Comparison of ENCODE assay signal across 17 mouse cellular contexts in genomic region chr2:118601599-118602263, GRCm38 (mm10). TPM values are rescaled to one million over a fixed set of nuclear protein-coding genes. Genes with fewer than 3 reads are reported as not detected.
A peak's percentile ranks its signal among the peaks of the same experiment; 100 is the strongest.
DNase-seq lines count a peak whose midpoint lies in the region; ATAC-seq and TF ChIP-seq lines count a peak whose summit lies in the region.
"Had no signal": no experiment of that assay in that cellular context is flagged by ENCODE, and none has a peak within 500 bp of the region (broad histone marks: within the 10 kb centered on the region; RNA-seq: fewer than 3 reads in every experiment).

No protein-coding gene starts in this region.

- H3K36me3 ChIP-seq in heart, embryonic 16.5 days (ENCODE audit: control insufficient read depth, insufficient read depth) = peaks cover 29% of the 10 kb centered on the region
- H3K36me3 ChIP-seq in midbrain, embryonic 13.5 days = peaks cover 18% of the 10 kb centered on the region
- H3K36me3 ChIP-seq in midbrain, postnatal 0 days (ENCODE audit: insufficient read depth, low read length) = no peaks in the 10 kb centered on the region
- H3K36me3 ChIP-seq: neural tube, embryonic 15.5 days had no signal

- 54% methylated on average over 18 of the region's 18 CpGs for WGBS in heart, embryonic 16.5 days
- WGBS in midbrain, embryonic 13.5 days = 89% methylated on average over 18 of the region's 18 CpGs
- WGBS in midbrain, postnatal 0 days = 90% methylated on average over 18 of the region's 18 CpGs

- no peaks in the 10 kb centered on the region for H3K9me3 ChIP-seq in heart, embryonic 16.5 days (replicated peaks; ENCODE audit: control insufficient read depth, low read length)
- H3K9me3 ChIP-seq in midbrain, embryonic 13.5 days = no peaks in the 10 kb centered on the region
- no peaks in the 10 kb centered on the region for H3K9me3 ChIP-seq in midbrain, postnatal 0 days (ENCODE audit: low read length)
- H3K9me3 ChIP-seq: hindbrain, embryonic 13.5 days; intestine, embryonic 15.5 days; kidney, embryonic 15.5 days; megakaryocyte, embryonic 14.5 days; neural tube, embryonic 15.5 days had no signal

- ATAC-seq in CD4-positive, CD25-positive, alpha-beta regulatory T cell, adult 4 months = no peak
- ATAC-seq in heart, embryonic 16.5 days (replicated peaks; ENCODE audit: extremely low read depth, insufficient read depth, low FRiP score) = no peak
- ATAC-seq in midbrain, embryonic 13.5 days = no peak
- ATAC-seq in midbrain, postnatal 0 days (ENCODE audit: low FRiP score) = no peak
- ATAC-seq: intestine, embryonic 15.5 days had no signal

- no peak overlapping the region for H3K27ac ChIP-seq in heart, embryonic 16.5 days (ENCODE audit: low read length)
- H3K27ac ChIP-seq in midbrain, embryonic 13.5 days = no peak overlapping the region
- no peak overlapping the region for H3K27ac ChIP-seq in midbrain, postnatal 0 days (ENCODE audit: low read depth, low read length)
- H3K27ac ChIP-seq: embryonic facial prominence, embryonic 10.5 days; hindbrain, embryonic 13.5 days; intestine, embryonic 15.5 days; kidney, embryonic 15.5 days; limb, embryonic 12.5 days; neural tube, embryonic 15.5 days had no signal

- peaks cover 32% of the 10 kb centered on the region for H3K4me1 ChIP-seq in heart, embryonic 16.5 days (ENCODE audit: control insufficient read depth, insufficient read depth, low read length)
- H3K4me1 ChIP-seq in midbrain, embryonic 13.5 days (replicated peaks) = peaks cover 29% of the 10 kb centered on the region
- no peaks in the 10 kb centered on the region for H3K4me1 ChIP-seq in midbrain, postnatal 0 days (ENCODE audit: insufficient read depth, low read length)

- peak overlapping the region; percentile 17; the same call in 1 of the 2 replicates for H3K4me3 ChIP-seq in heart, embryonic 16.5 days (ENCODE audit: low read length)
- H3K4me3 ChIP-seq in midbrain, embryonic 13.5 days (replicated peaks) = no peak overlapping the region
- no peak overlapping the region for H3K4me3 ChIP-seq in midbrain, postnatal 0 days (ENCODE audit: low read depth, low read length)
- H3K4me3 ChIP-seq: hindbrain, embryonic 13.5 days; intestine, embryonic 15.5 days; kidney, embryonic 15.5 days; limb, embryonic 12.5 days; neural tube, embryonic 15.5 days had no signal

- peak; percentile 36 for DNase-seq in CD4-positive, CD25-positive, alpha-beta regulatory T cell, adult 2 months (ENCODE audit: low read depth, low spot score)
- DNase-seq in heart, postnatal 4 days = no peak
- no peak for DNase-seq in midbrain, postnatal 0 days (ENCODE audit: low spot score)
- DNase-seq in left cerebral cortex, postnatal 25 days (ENCODE audit: low spot score in 2 of 2) = no peak
- no peak for DNase-seq in gastrocnemius, adult 18-20 months (ENCODE audit: low spot score)
- DNase-seq: cerebellum, postnatal 14 days; gastrocnemius, postnatal 36 days had no signal

- intact Hi-C loops in left cerebral cortex, postnatal 25 days (cut with DNase I) = loop anchor here (10.0 kb wide), 1 partner anchor 337 kb away; no protein-coding TSS in a partner anchor

- H3K4me2 ChIP-seq in heart, embryonic 16.5 days (ENCODE audit: low read depth, low read length) = peak overlapping the region; percentile 43
- H3K4me2 ChIP-seq in midbrain, embryonic 13.5 days (replicated peaks) = no peak overlapping the region
- H3K4me2 ChIP-seq in midbrain, postnatal 0 days (ENCODE audit: low read depth, low read length, poor library complexity, severe bottlenecking) = no peak overlapping the region
- H3K4me2 ChIP-seq: hindbrain, embryonic 13.5 days; intestine, embryonic 15.5 days; kidney, embryonic 15.5 days; limb, embryonic 12.5 days; neural tube, embryonic 15.5 days had no signal

- no peak for TF ChIP-seq CTCF in midbrain, postnatal 0 days (IDR thresholded peaks at IDR 0.05)

- H3K27me3 ChIP-seq in heart, embryonic 16.5 days (ENCODE audit: control insufficient read depth, insufficient read depth, low read length) = no peaks in the 10 kb centered on the region
- no peaks in the 10 kb centered on the region for H3K27me3 ChIP-seq in midbrain, embryonic 13.5 days
- H3K27me3 ChIP-seq in midbrain, postnatal 0 days (ENCODE audit: insufficient read depth, low read length) = no peaks in the 10 kb centered on the region
- H3K27me3 ChIP-seq: hindbrain, embryonic 13.5 days; intestine, embryonic 15.5 days; kidney, embryonic 15.5 days; limb, embryonic 12.5 days; megakaryocyte, embryonic 14.5 days; neural tube, embryonic 15.5 days had no signal

- H3K9ac ChIP-seq in heart, embryonic 16.5 days (ENCODE audit: low read length) = peak overlapping the region; percentile 18; the same call in 1 of the 2 replicates
- peak overlapping the region; percentile 15; the same call in 1 of the 2 replicates for H3K9ac ChIP-seq in midbrain, embryonic 13.5 days (replicated peaks)
- no peak overlapping the region for H3K9ac ChIP-seq in midbrain, postnatal 0 days (replicated peaks; ENCODE audit: low read length, poor library complexity, severe bottlenecking)
- H3K9ac ChIP-seq: intestine, embryonic 15.5 days; kidney, embryonic 15.5 days; limb, embryonic 12.5 days; neural tube, embryonic 15.5 days had no signal

RNA-seq across cellular contexts. Expression of gene Bub1b, which starts 3.7 kb away (rescaled TPM):
- 10 to 100 TPM in 1 of 2 experiments, 1 to 10 TPM in 1; 3.0 to 11.1 TPM for polyA plus RNA-seq in CD4-positive, CD25-positive, alpha-beta regulatory T cell, adult 4 months (2017; shearing (Covaris generic))
- polyA plus RNA-seq in heart, embryonic 16.5 days (2015; fragmentation: Nextera tagmentation; extraction: Ambion mirVana) = 74.8 and 78.4 TPM in 2 replicates
- 10 to 100 TPM; 39.5 to 50.3 TPM for total RNA-seq in heart, postnatal 4 days (2021)
- polyA plus RNA-seq in midbrain, embryonic 13.5 days (2015; fragmentation: Nextera tagmentation; extraction: Ambion mirVana) = 37.4 and 38.0 TPM in 2 replicates
- total RNA-seq in midbrain, postnatal 0 days (2014; rRNA removed) = 7.4 and 8.9 TPM in 2 replicates
- polyA plus RNA-seq in midbrain, postnatal 0 days (2015; fragmentation: Nextera tagmentation; extraction: Ambion mirVana) = 3.0 and 4.2 TPM in 2 replicates
- total RNA-seq in left cerebral cortex, postnatal 25 days (2021) = 1 to 10 TPM; 1.1 to 1.2 TPM
- under 1 TPM; 0.21 to 0.71 TPM for total RNA-seq in gastrocnemius, adult 18-20 months (2021)

RNA-seq across cellular contexts. Expression of gene Bmf, which starts 52.2 kb away (rescaled TPM):
- 1 to 10 TPM; 1.3 to 4.2 TPM for polyA plus RNA-seq in CD4-positive, CD25-positive, alpha-beta regulatory T cell, adult 4 months (2017; shearing (Covaris generic))
- 1.4 and 1.8 TPM in 2 replicates for polyA plus RNA-seq in heart, embryonic 16.5 days (2015; fragmentation: Nextera tagmentation; extraction: Ambion mirVana)
- 1 to 10 TPM; 4.2 to 7.6 TPM for total RNA-seq in heart, postnatal 4 days (2021)
- polyA plus RNA-seq in midbrain, embryonic 13.5 days (2015; fragmentation: Nextera tagmentation; extraction: Ambion mirVana) = 4.0 and 4.7 TPM in 2 replicates
- 6.8 and 9.8 TPM in 2 replicates for total RNA-seq in midbrain, postnatal 0 days (2014; rRNA removed)
- 0.99 and 1.1 TPM in 2 replicates for polyA plus RNA-seq in midbrain, postnatal 0 days (2015; fragmentation: Nextera tagmentation; extraction: Ambion mirVana)
- 1 to 10 TPM; 2.3 to 4.1 TPM for total RNA-seq in left cerebral cortex, postnatal 25 days (2021)
- total RNA-seq in gastrocnemius, adult 18-20 months (2021) = 1 to 10 TPM; 2.1 to 2.2 TPM
